In the genomic region with DNA sequence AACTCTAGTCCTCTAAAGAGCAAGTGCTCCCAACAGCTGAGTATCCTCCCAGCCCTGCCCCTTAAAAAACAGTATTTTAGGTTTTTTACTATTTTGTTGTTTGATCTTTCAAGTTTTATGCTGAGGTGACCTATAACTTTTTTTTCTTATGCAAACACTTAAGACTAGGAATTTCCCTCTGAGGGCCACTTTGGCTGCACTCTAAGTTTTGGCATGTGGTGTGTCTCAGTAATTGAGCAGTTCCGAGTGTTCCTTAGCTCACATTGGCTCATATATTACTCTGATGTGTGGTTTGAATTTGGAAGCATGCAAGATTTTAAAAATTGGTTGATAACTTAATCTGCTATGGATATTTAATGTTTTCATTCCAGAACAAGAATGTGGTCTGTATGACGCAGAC, we compare ENCODE assay signal across 36 mouse cellular contexts.
"Had no signal": no experiment of that assay in that cellular context is flagged by ENCODE, and none has a peak within 500 bp of the region (broad histone marks: within the 10 kb centered on the region; RNA-seq: fewer than 3 reads in every experiment).

No protein-coding gene starts in this region.

- H3K9me3 ChIP-seq: heart, embryonic 10.5 days; heart, embryonic 12.5 days; heart, embryonic 15.5 days; hindbrain, embryonic 10.5 days; intestine, embryonic 15.5 days; kidney, embryonic 15.5 days had no signal

- H3K4me2 ChIP-seq: heart, embryonic 11.5 days; heart, embryonic 12.5 days; heart, embryonic 13.5 days; heart, embryonic 15.5 days; hindbrain, embryonic 12.5 days; hindbrain, embryonic 13.5 days; hindbrain, embryonic 14.5 days; hindbrain, embryonic 15.5 days; intestine, embryonic 15.5 days; kidney, embryonic 15.5 days had no signal

- H3K27ac ChIP-seq: heart, adult 2 months; heart, embryonic 10.5 days; heart, embryonic 13.5 days; heart, embryonic 15.5 days; hindbrain, embryonic 10.5 days; hindbrain, embryonic 12.5 days; hindbrain, embryonic 13.5 days; hindbrain, embryonic 14.5 days; hindbrain, embryonic 15.5 days; hindbrain, postnatal 0 days; intestine, embryonic 15.5 days; kidney, embryonic 15.5 days; kidney, postnatal 0 days; layer of hippocampus, adult 2 months had no signal

- H3K4me1 ChIP-seq: hindbrain, embryonic 12.5 days; hindbrain, embryonic 13.5 days; intestine, embryonic 15.5 days had no signal

- H3K27me3 ChIP-seq: heart, embryonic 12.5 days; heart, embryonic 13.5 days; heart, embryonic 15.5 days; hindbrain, embryonic 12.5 days; hindbrain, embryonic 13.5 days; hindbrain, embryonic 15.5 days; intestine, embryonic 15.5 days; kidney, embryonic 15.5 days had no signal

- ATAC-seq: hindbrain, embryonic 16.5 days; hindbrain, postnatal 0 days; inflammation-experienced regulatory T-cells, adult 6 months; intestine, embryonic 15.5 days; intestine, embryonic 16.5 days; intestine, postnatal 0 days had no signal

- DNase-seq: heart, adult 18-20 months; heart, adult 2 months; heart, postnatal 10 days; heart, postnatal 14 days; heart, postnatal 36 days; heart, postnatal 4 days; kidney, adult 11 months; kidney, adult 18-20 months; kidney, adult 2 months; kidney, adult 8-10 months; kidney, adult 9 months; kidney, postnatal 10 days; kidney, postnatal 14 days; kidney, postnatal 25 days; kidney, postnatal 36 days; kidney, postnatal 4 days; layer of hippocampus, adult 9-11 months had no signal

- H3K4me3 ChIP-seq: heart, adult 2 months; heart, embryonic 10.5 days; heart, embryonic 12.5 days; heart, embryonic 13.5 days; heart, embryonic 15.5 days; hindbrain, embryonic 10.5 days; hindbrain, embryonic 12.5 days; hindbrain, embryonic 13.5 days; hindbrain, embryonic 15.5 days; intestine, embryonic 15.5 days; kidney, embryonic 15.5 days; layer of hippocampus, adult 2 months had no signal

- H3K9ac ChIP-seq: heart, embryonic 12.5 days; heart, embryonic 13.5 days; heart, embryonic 15.5 days; hindbrain, embryonic 12.5 days; hindbrain, embryonic 13.5 days; hindbrain, embryonic 14.5 days; hindbrain, embryonic 15.5 days; intestine, embryonic 15.5 days; kidney, embryonic 15.5 days had no signal

- H3K36me3 ChIP-seq: heart, embryonic 15.5 days; hindbrain, embryonic 10.5 days; hindbrain, embryonic 12.5 days; hindbrain, embryonic 13.5 days; intestine, embryonic 15.5 days had no signal
